Mouse (Mus musculus) megakaryocyte progenitor cell, adult 5-6 weeks (primary cell): ENCODE measurements at regions not wholly inside any gene's neighbourhood (a gene's known extent, or its start where the extent isn't known, plus 50 kb on each side); places are given as distances from the start of the nearest gene placed in this dataset.
"Not testable (repeated sequence)": the region's sequence is repeated elsewhere in the genome, so short reads cannot be mapped to it uniquely, and the experiment has no call there.

Experiments
- ATAC-seq: replicated peaks from 2 replicates; pipeline ENCODE4 v1.8.0; 2016; ENCODE audit warnings: mild to moderate bottlenecking, moderate TSS enrichment, inconsistent platforms; ENCODE audit not compliant: poor library complexity

- no peak for ATAC-seq
Observed at GRCm38 (mm10) chr7:60293556-60293955, 153.5 kb upstream of the Snrpn start.

- ATAC-seq, result peak; percentile 60
Observed at GRCm38 (mm10) chr7:60244187-60244866, 104.3 kb upstream of the Snrpn start.

- not testable (repeated sequence) for ATAC-seq
Observed at GRCm38 (mm10) chr7:60243746-60244145, 103.7 kb upstream of the Snrpn start.

GRCm38 (mm10) chr7:60238595-60239195 is 98.7 kb upstream of the Snrpn start:
- ATAC-seq, result not testable (repeated sequence)

- not testable (repeated sequence) for ATAC-seq
Observed at GRCm38 (mm10) chr7:60216358-60217273, 76.6 kb upstream of the Snrpn start.
